Mouse (Mus musculus) monocyte, adult 5-6 weeks (primary cell): ENCODE measurements at regions not wholly inside any gene's neighbourhood (a gene's known extent, or its start where the extent isn't known, plus 50 kb on each side); places are given as distances from the start of the nearest gene placed in this dataset.

ENCODE experiments used
- ATAC-seq: fragments of 153-309, 156-312 bp; replicated peaks from 2 replicates; pipeline ENCODE4 v1.8.0; 2017; ENCODE audit warnings: mild to moderate bottlenecking; ENCODE audit not compliant: low TSS enrichment, insufficient number of reproducible peaks, severe bottlenecking, poor library complexity, low FRiP score

DNA sequence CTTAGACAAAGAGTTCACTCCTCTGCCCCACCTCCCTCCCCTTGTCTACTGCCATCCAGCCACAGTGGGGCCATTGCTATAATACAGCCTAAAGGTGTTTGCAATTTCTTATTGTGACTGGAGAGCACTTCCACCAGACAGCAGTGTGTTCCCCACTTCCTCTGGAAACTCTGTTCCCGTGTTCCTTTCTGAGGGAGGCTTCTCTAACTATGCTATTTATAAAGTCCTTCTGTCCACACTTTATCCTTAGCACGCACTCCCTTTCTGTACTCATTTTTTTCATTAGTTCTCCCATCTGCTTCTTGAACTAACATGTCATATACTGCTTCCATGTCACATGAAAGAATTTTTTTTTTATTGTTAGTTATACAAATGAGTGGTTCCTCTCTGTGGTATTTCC is 52.0 kb upstream of the 4930432M17Rik start:
- ATAC-seq, result no peak

DNA sequence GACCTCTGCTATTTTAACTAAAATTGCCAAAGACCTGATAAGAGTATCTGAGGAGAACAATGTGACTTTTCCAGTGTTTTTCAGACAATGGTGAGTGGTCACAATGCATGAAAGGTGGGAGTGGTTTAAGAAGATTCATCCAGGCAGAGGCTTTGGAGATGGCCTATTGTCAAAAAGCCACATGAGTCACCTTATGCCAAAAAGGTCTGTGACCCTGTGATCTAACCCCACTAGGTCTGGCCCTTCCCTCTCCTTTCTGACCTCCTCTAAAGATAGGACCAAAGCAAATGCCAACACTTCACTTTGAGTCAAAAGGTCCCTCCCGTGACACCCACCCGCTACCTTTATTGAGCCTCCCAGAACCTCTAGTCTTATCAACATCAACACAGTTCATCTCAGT is 52.4 kb upstream of the 4930432M17Rik start:
- no peak for ATAC-seq

GRCm38 (mm10) chr3:121617351-121617750 is 53.2 kb upstream of the 4930432M17Rik start:
- no peak for ATAC-seq

DNA sequence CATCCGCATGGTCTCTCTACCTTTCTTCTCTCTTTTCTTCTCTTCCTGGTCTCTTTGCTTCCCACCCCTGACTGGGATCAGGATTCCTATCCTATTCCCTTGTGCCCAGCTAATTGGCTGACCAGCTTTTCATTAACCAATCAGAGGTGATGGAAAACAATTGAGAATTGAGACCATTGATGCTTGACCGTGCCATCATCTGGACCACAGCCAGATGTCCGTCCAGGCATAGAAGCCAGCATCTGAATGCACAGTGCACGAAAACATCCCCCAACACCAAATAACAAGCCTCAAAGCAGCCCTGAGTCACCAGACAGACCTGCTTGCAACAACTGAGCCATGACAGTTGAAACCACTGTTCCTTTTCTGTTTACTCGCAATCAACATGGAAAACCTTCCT is 54.5 kb upstream of the 4930432M17Rik start:
- no peak for ATAC-seq

DNA sequence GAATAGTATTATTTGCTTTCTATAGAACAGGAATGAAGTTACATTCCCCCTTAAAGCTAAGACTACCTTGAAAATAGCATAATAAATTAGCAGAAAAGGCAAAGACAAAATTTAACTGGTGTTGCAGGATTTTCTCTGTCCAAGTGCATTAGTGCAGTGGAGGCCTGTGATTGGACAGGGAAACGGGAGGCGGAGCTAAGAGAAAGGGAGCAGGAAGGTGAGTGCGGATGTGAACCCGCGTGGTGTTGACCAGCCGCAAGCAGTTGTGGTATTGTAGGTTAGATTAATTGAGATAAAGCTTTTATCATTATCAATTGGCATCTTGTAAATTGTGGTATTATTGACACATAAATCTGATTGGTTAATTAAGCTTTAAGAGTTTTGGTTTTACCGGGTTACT is 55.8 kb upstream of the 4930432M17Rik start:
- no peak for ATAC-seq

GRCm38 (mm10) chr3:121613224-121613623 is 57.3 kb upstream of the 4930432M17Rik start:
- ATAC-seq, result no peak

DNA sequence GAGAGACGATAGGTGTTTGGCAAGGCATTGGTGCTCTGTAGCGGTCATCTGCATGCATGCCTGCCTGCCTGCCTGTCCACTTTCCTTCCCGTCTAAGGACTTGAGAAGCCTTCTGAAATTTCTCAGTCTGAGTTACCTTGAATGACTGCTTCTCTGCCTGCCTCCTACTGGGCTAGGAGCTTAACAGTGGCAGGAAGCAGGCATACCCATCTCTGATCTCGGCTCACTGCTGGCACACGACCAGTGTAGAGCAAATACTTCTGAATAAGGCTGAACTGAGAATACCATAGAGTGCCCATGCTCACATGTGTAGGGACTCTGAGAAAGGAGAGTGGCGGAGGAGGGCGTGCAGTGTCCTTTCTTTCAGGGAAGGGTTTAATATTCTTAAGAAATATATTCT is 60.7 kb upstream of the 4930432M17Rik start:
- no peak for ATAC-seq

- ATAC-seq, result no peak
Measured at GRCm38 (mm10) chr3:121609090-121609489, 61.5 kb upstream of the 4930432M17Rik start.

GRCm38 (mm10) chr3:121604737-121605136 is 65.8 kb upstream of the 4930432M17Rik start:
- no peak for ATAC-seq

GRCm38 (mm10) chr3:121604081-121604480 is 66.5 kb upstream of the 4930432M17Rik start:
- ATAC-seq, result no peak

DNA sequence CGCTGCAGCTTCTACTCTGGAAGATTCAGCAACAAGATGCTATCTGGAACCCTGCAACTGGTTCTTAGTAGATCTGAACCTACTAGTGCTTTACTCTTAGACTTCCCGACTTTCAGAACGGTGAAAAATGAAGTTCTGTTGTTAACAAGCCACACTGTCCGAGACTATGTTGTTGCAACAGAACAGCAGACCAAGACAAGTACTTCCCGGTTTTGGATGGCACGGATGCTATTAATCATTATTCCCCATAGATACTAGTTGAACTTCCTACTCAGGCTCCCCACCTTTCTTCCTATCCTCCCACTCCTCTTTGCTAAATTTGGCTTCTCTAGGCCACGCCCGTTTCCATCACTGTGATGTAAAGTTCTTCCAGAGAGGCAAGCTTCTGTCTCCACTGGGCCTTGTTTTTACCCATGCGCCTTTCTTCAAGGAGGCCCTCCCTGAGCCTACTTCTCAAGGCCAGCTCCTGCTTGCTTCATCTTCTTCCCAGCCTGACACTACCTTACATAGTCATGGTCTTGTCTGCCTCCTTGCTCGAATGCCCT is 67.7 kb upstream of the 4930432M17Rik start:
- ATAC-seq, result no peak

DNA sequence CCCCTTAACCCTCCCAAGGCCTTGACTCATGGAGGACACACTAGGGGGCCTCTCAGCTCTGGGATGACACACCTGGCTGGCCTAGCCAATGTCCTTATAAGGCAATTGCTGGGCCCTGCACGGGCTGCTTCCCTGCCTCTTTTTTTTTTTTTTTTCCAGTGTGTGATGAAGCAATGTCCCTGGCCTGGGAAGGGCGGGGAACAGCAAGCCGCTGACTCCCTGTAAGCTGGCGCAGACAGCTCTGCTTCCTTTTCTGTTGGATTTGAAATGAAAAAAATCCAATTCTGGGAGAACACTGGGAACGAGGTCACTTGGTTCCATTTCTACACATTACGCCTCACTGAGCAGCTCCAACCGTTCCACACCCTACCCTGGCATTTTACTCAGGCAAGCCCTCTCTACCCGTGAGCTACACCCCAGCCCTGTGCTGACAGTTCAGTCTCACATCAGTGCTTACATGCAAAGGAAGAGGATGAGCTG is 68.4 kb upstream of the 4930432M17Rik start:
- no peak for ATAC-seq

DNA sequence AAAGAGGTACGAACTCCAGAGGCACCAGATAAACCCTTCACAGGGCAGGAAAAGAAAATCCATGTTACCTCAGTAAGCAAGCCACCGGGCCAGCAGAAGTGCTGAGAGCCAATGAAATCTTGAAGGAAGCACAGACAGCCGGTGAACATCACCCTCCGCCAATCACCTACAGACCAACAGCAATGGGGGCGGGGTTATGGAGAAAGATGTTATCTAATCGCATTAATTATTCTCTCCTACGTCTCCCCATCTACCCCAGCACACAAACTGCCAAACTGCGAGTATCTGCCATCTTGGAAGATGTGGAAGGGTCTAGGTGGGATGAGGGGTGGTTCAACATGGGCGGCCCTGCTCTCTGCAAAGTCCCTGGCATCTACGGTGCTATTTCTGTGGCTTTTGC is 68.6 kb upstream of the Slc44a3 start:
- no peak for ATAC-seq

DNA sequence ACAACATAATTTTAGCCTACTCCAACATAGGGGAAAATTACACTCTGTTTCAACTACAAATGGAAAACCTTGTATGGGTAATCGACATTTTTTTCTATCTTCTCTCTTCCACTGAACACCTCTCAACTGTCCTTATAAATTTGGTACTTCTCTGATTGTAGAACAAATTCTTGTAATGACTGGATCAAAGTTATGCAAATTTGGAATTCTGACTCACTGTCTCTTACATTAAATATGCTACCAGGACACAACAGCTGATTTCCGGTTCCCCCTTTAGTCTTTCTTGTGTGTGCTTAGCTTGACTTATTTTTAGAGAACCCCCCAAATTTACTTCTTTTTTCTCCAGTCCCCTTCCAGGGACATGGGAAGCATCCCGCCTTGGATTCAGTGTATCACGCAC is 68.2 kb upstream of the Slc44a3 start:
- ATAC-seq, result no peak

- no peak for ATAC-seq
Measured at GRCm38 (mm10) chr3:121597988-121598387, 65.8 kb upstream of the Slc44a3 start.

DNA sequence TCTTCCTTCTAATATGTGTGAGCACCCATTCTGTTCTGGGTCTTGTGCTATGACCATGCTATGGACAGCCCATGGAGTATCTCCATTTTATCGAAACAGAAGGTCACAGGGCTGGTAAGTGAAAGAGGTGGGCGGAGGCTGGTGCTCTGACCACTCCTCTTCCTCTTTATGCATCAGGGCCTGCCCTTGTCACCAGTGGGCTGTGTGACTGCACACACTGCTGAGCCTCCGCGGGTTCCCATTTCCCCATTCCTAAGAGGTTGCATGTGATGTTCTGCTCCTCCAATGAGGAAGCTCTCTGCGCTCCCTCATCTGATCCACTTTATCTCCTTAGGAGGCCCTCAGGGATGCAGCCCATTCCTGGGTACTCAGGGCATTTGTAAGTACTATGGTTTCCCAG is 65.0 kb upstream of the Slc44a3 start:
- ATAC-seq, result peak; percentile 96

- no peak for ATAC-seq
Measured at GRCm38 (mm10) chr3:121594580-121594979, 62.4 kb upstream of the Slc44a3 start.

DNA sequence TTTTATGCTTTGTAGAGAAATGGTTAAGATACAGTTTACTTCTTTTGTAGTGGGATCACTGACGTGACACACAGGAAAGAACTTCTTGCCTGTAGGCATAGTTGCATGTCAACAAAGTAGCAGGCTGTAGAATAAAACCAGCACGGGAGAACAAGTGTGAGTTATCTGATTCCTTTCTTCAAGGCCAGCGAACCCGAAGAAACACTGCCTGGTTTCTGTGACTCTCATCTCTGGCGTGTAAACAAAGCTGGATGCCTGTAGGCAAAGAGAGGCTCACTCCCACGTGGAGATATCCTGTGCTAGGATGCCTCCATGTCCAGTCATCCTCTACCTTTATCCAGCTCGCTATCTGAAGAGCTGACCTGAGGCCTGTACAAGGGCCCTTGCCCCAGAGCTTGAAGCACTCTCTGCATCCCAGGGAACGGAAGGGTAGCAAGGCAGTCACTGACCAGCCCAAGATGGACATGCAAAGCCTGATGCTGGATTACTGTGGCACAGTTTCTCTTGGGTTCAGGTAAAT is 61.5 kb upstream of the Slc44a3 start:
- ATAC-seq, result no peak

DNA sequence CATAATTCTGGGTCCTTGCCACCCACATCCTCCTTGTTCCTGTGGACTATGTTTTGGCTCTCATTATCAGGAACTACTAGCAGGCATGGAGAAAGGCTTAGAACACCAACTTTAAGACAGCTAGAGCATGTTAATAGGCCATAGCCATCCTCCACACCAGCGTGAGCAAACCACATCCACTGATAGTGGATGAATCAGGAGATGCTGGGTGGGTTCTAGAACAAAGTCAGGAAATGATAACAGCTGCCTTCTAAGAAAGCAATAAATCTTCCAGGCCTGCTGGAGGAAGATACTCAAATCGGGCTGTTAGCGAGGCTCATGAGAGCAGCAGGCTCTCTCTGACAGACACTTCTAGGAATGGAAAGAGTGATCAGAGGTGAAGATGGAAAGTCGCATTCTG is 60.9 kb upstream of the Slc44a3 start:
- no peak for ATAC-seq

DNA sequence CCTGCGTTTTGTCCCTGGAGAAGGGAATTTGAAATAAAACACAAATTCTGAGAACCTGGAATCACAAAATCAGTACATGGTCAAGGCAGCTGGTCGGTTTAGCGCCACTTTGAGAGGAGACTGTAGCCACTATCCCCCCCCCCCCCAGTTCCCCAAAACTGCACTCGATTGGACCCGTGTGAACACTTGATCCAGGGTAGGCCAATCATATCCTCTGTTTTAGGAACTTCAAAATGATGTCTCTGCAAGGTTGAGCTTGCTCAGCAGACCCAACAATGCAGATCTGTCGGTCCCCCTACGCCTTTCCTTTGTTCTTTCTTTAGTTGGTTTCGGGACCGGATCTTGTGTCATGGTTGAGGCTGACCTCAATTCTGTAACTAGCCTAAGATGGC is 57.3 kb upstream of the Slc44a3 start:
- no peak for ATAC-seq
